Mouse (Mus musculus): ENCODE results near the gene Gm13697.

Gene Gm13697

DNA sequence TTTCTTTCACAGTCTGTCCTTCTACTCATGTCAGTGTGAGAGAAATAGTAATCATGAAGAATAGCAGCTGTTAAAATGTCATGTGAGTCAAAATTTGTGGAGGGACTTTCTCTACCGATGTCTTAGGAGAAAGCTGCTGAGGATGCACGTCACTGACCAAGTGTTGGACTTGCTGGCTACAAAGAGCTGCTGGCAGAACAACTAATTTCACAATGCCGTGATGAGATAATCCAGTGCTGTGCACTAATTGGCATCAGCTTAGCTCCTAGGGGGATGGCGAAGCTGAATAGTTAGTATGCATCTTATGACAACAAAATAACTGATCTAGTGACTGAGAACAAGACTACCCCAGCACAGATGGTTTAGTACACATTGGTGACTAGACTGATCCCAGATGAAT lies 40.7 kb downstream of the Gm13697 start:
- no peak for ATAC-seq (ENCODE audit: insufficient number of reproducible peaks, low FRiP score, low TSS enrichment)

- no peak for ATAC-seq (ENCODE audit: insufficient number of reproducible peaks, low FRiP score, low TSS enrichment)
Observed at GRCm38 (mm10) chr2:84032505-84032904, 48.0 kb downstream of the Gm13697 start.

DNA sequence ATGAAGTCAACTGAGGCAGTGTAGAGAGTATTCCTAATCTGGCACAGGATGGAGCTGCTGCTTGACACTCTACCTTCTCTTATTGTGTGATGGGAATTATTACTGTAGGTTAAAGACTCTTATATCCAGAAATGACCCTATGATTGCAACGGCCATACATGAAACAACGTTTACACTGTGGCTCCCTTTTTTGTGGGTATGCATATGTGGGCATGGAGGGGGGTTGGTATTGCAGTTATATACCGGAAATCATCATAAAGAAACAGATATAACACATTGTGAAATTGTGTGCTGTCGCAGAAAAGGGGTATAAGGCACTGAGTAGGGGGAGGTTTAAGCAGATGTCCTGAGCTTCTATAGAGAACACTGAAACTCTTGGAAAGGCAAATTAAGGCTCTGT lies 51.5 kb downstream of the Gm13697 start:
- ATAC-seq (ENCODE audit: insufficient number of reproducible peaks, low FRiP score, low TSS enrichment): no peak
